Mouse (Mus musculus) forebrain, embryonic 14.5 days (tissue): Measurements from ENCODE around the gene Acp6. TPM values are rescaled to one million over a fixed set of nuclear protein-coding genes. Genes with fewer than 3 reads are reported as not detected.

Experiments
- polyA plus RNA-seq: library from polyadenylated mRNA; unstranded; fragments of >200 nt; fragmentation: Nextera tagmentation; extraction: Ambion mirVana; gene quantifications from 2 replicates; pipeline ENCODE4 v1.2.1, GENCODE M21; 2014

Acp6 gene
- polyA plus RNA-seq, 1 experiment from 2014 or later = 15.6 TPM

Other genes starting within 250 kb of the Acp6 start
- gene Gja8, start 232.8 kb upstream of the Acp6 start, polyA plus RNA-seq = not detected in 2 replicates
- 54.6 and 69.5 TPM in 2 replicates for gene Bcl9, start 139.1 kb downstream of the Acp6 start, polyA plus RNA-seq